Mouse (Mus musculus): ENCODE data around the gene Ripply1. TPM values are rescaled to one million over a fixed set of nuclear protein-coding genes. Genes with fewer than 3 reads are reported as not detected.

Ripply1 gene
- polyA plus RNA-seq (2012; rRNA removed; ENCODE audit: low replicate concordance): not detected in 2 replicates

GRCm38 (mm10) chrX:139782278-139783044 lies at the start of gene Ripply1:
TSS of gene Ripply1 (minus strand) at chrX:139782353.

GRCm38 (mm10) chrX:139800406-139800878 lies 18.3 kb upstream of the Ripply1 start, which contains the start of gene Cldn2:
TSS of gene Cldn2 (plus strand) at chrX:139800828.

Other genes starting within 250 kb of the Ripply1 start
- 1.7 and 2.6 TPM in 2 replicates for gene Rnf128, start 219.0 kb downstream of the Ripply1 start, polyA plus RNA-seq (2012; rRNA removed; ENCODE audit: low replicate concordance)
- 0.63 and 2.4 TPM in 2 replicates for gene Tbc1d8b, start 97.4 kb downstream of the Ripply1 start, polyA plus RNA-seq (2012; rRNA removed; ENCODE audit: low replicate concordance)
- gene Gm15013, start 67.9 kb downstream of the Ripply1 start, polyA plus RNA-seq (2012; rRNA removed; ENCODE audit: low replicate concordance): 0.66 TPM in 1 of 2 replicates, not detected in the other
- 0.19 and 0.31 TPM in 2 replicates for gene Cldn2, start 18.5 kb upstream of the Ripply1 start, polyA plus RNA-seq (2012; rRNA removed; ENCODE audit: low replicate concordance)
- 5.6 and 11.6 TPM in 2 replicates for gene Morc4, start 89.3 kb upstream of the Ripply1 start, polyA plus RNA-seq (2012; rRNA removed; ENCODE audit: low replicate concordance)
- 0.31 and 0.45 TPM in 2 replicates for gene Rbm41, start 216.2 kb upstream of the Ripply1 start, polyA plus RNA-seq (2012; rRNA removed; ENCODE audit: low replicate concordance)

Measured in mammary gland, adult 2 months (tissue).